Mouse (Mus musculus): ENCODE results near the gene Adam12. TPM values are rescaled to one million over a fixed set of nuclear protein-coding genes. Genes with fewer than 3 reads are reported as not detected.
A peak's percentile ranks its signal among the peaks of the same experiment; 100 is the strongest.

The Adam12 gene
- total RNA-seq, 1 experiment from 2014 or later, result 0.05 TPM

DNA sequence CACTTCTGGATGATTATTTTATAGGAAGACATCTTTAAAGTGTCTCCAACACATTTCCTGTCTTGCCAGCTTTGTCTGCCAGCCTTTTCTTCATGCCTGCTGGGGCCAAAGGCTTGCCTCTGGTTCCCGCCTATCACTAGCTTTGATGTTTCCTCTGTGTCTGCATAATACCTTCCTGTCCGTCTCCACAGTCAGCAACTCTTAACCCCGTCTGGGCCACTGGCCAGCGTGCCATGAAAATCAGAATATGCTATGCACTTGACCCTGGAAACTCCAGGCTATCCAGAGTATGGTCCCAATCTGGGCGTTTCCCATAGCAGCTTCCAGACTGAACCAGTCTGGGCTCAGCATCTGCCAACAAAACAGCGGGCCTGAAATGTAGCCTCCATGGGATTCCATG lies 69.1 kb downstream of the Adam12 start:
- ATAC-seq (replicated peaks; ENCODE audit: low read depth, poor library complexity, severe bottlenecking), result no peak

- ATAC-seq (replicated peaks; ENCODE audit: low read depth, poor library complexity, severe bottlenecking), result peak; percentile 97
Observed at GRCm38 (mm10) chr7:134159608-134160007, 72.3 kb downstream of the Adam12 start.

GRCm38 (mm10) chr7:134151330-134151729 lies 80.6 kb downstream of the Adam12 start:
- ATAC-seq (replicated peaks; ENCODE audit: low read depth, poor library complexity, severe bottlenecking), result no peak

DNA sequence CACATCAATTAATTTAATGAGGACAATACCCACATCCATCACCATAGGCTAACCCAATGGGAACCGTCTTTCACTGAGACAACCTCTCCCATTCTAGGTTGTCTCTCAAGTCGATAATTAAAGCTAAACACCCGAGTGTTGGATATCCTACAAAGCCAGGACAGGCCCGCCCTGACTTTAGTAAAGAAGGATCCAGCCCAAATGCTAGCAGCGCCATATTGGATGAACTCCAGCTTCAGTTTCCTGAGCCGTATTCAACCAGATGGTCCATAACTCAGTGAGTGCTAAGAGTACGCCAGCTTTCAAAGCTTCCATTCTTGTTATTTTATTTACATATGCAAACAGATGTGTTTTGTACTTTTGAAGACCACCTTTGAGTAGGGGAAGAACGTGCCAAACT lies 81.6 kb downstream of the Adam12 start:
- ATAC-seq (replicated peaks; ENCODE audit: low read depth, poor library complexity, severe bottlenecking), result no peak

GRCm38 (mm10) chr7:134149351-134149750 lies 82.6 kb downstream of the Adam12 start:
- no peak for ATAC-seq (replicated peaks; ENCODE audit: low read depth, poor library complexity, severe bottlenecking)

DNA sequence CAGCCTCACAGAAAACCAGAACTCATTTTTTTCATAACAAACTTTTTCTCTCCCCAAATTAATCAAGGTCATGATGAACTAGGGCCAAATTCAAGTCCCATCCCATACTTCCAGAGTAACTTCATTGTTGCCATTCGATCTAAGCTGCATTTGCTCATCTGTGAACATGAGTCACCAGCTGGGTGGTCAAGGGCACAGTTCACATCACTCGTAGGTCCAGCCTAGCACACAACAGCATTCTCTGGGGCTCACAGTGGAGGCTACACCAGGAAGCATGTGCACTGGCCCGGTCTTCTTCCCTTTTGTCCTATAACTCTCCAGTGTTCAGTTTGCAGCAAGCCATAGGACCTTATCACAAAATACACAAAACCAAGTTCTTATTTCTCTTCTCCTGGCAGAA lies 84.4 kb downstream of the Adam12 start:
- no peak for ATAC-seq (replicated peaks; ENCODE audit: low read depth, poor library complexity, severe bottlenecking)

DNA sequence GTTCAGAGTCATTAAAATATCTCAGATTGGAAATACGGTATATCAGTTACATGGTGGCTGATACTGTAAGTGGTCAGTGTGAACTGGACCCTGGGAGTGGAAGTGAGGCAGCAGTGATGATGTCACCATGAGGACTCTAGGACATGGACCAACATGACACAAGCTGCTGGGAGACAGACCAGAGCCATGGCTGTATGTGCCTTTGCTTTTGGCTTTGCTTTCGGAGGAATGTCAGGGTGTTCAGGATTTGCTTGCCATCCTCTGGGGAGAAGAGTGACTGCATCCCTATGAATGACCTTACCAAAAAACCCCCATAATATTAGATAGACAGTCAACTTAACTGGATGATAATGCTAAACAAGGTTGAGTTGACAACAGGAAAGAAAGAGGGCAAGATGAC lies 85.1 kb downstream of the Adam12 start:
- ATAC-seq (replicated peaks; ENCODE audit: low read depth, poor library complexity, severe bottlenecking), result no peak

DNA sequence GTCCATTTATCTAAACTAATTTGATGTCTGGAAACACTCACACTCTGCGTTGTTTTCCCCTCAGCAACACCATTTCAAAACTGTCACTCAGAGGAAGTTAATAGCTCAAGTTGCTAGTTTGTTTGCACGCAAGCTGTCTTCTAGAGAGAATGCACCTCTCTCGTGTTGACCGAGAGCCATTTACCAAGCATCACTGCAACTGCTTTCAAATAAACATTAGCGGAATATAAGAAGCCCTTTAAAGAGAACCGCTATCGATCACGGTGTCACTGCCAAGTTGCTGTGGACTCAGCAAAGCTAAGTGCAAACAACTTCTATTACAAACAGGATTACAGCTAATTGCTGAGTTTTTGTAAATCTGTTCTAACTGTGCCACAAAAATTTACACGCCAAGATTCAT lies 87.8 kb downstream of the Adam12 start:
- no peak for ATAC-seq (replicated peaks; ENCODE audit: low read depth, poor library complexity, severe bottlenecking)

- ATAC-seq (replicated peaks; ENCODE audit: low read depth, poor library complexity, severe bottlenecking), result no peak
Observed at GRCm38 (mm10) chr7:134139291-134139949, 92.5 kb downstream of the Adam12 start.

- no peak for ATAC-seq (replicated peaks; ENCODE audit: low read depth, poor library complexity, severe bottlenecking)
Observed at GRCm38 (mm10) chr7:134132323-134132722, 99.6 kb downstream of the Adam12 start.

GRCm38 (mm10) chr7:134128087-134128522 lies 103.8 kb downstream of the Adam12 start:
- ATAC-seq (replicated peaks; ENCODE audit: low read depth, poor library complexity, severe bottlenecking), result peak; percentile 45; the same call in 1 of the 2 replicates

DNA sequence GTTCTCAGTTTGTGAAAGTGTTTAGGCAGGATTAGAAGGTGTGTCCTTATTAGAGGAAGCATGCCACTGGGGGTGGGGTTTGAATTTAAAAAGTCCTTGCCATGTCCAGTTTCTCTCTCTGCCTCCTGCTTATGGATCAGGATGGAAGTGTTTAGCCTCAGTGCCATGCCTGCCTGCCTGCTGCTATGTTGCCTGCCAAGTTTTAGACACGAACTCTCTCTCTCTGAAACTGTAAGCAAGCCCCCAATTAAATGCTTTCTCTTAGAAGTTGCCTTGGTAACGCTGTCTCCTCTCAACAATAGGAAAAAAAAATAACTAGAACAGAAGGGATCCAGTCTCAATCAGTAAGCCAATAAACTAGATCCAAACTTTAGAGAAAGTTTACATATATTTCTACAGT lies 110.5 kb downstream of the Adam12 start:
- ATAC-seq (replicated peaks; ENCODE audit: low read depth, poor library complexity, severe bottlenecking), result no peak

GRCm38 (mm10) chr7:134115438-134115837 lies 116.5 kb downstream of the Adam12 start:
- no peak for ATAC-seq (replicated peaks; ENCODE audit: low read depth, poor library complexity, severe bottlenecking)

DNA sequence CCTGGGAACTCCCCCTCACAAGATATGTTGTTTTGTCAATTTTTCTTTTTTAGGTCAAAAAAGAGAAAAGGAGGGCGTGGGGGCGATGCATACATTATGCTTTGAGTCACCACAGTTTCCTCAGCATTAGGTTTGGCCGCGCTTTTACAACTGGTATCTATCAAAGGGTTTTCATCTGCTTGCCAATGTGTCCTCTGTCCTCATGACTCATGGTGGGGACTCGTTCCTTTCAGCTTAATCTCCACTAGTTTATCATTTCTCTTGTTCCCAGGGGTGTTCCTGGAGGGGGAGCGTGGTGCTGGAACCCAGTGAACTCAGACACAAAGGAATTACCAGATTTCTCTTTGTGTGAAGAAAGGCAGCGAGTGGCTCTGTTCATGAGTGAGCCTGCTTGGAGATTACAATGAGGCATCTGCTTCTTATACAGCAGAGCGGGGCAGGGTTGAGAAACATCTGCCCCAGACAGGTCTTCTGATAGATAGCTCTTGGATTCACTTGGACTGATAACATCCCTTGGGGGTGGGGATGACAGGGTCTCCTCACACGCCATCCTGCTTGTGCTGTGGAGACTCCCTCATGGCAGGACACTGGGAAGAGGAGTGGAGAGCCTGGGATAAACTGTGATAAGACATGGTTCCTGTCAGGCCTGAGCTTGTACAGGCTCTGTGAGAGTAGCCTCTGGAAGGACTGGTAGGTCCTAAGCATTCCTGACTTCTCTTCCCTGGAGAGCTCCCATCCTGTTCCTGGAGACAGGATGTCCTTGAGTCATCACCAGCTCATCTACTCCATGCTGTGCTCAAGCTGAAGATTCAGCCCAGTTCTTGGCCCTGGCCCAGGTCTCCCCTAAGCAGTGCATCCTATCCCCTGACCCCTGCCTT lies 117.4 kb downstream of the Adam12 start:
- ATAC-seq (replicated peaks; ENCODE audit: low read depth, poor library complexity, severe bottlenecking), result no peak

- no peak for ATAC-seq (replicated peaks; ENCODE audit: low read depth, poor library complexity, severe bottlenecking)
Observed at GRCm38 (mm10) chr7:134113829-134114228, 118.1 kb downstream of the Adam12 start.

- no peak for ATAC-seq (replicated peaks; ENCODE audit: low read depth, poor library complexity, severe bottlenecking)
Observed at GRCm38 (mm10) chr7:134110116-134110515, 121.8 kb downstream of the Adam12 start.

- no peak for ATAC-seq (replicated peaks; ENCODE audit: low read depth, poor library complexity, severe bottlenecking)
Observed at GRCm38 (mm10) chr7:134107849-134108248, 124.1 kb downstream of the Adam12 start.

DNA sequence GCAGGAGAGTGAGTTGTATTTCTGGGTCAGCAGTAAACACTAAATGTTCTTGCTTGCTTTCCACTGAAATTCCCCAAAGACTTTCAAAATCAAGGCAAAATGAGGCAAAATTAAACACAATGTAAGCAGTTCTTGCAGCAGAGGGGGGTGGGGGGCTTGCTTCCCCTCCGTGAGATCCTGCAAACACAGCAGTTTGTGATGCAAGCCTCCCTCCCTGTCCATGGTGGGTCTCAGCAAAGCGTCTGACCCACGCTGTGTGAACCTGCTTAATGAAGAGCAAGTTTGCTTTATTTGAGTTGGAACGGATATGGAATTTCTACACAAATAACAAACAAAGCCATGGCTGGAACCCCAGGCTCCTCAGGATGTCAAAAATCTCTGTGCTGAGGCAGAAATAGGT lies 132.9 kb downstream of the Adam12 start:
- ATAC-seq (replicated peaks; ENCODE audit: low read depth, poor library complexity, severe bottlenecking), result no peak

- no peak for ATAC-seq (replicated peaks; ENCODE audit: low read depth, poor library complexity, severe bottlenecking)
Observed at GRCm38 (mm10) chr7:134097861-134098260, 134.1 kb downstream of the Adam12 start.

DNA sequence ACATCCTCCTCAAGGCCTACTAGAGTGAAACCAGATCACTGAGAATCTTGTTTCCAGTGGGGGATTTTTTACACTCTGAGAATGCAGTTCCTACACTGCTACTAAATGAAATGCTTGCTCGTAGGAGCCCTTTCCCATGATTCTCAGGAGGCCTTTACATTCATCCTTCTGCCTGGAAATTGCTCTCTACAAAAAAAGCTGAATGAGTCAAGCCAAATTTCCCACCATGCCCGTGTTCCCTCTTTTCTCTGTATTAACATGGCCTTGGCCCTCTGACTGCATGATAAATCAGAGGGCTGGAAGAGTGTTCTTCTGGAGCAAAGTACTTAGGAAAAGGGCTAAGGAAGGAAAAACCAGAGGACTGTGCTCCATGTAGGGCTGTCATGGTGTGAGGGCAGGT lies 138.1 kb downstream of the Adam12 start:
- ATAC-seq (replicated peaks; ENCODE audit: low read depth, poor library complexity, severe bottlenecking), result no peak

DNA sequence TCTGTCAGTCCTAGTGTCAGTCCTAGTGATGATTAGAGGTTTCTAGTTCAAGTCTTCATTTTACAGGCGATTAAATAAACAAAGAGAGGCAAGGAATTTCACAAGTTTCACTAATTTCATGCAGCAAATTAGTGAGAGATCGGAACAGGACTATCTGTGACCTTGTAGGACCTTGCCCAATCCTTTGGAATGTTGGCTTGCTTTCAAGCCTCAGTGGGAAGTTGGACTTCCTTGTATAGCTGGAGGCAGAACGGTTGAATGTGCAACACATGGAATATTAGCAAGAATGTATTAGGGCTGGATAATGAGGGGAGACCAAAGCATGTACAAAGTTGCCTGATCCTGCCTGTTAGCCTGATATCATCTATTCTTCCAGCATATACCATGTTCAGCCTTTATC lies 141.2 kb downstream of the Adam12 start:
- ATAC-seq (replicated peaks; ENCODE audit: low read depth, poor library complexity, severe bottlenecking), result no peak
